8 mouse cellular contexts compared by ENCODE assay signal in the genomic region with DNA sequence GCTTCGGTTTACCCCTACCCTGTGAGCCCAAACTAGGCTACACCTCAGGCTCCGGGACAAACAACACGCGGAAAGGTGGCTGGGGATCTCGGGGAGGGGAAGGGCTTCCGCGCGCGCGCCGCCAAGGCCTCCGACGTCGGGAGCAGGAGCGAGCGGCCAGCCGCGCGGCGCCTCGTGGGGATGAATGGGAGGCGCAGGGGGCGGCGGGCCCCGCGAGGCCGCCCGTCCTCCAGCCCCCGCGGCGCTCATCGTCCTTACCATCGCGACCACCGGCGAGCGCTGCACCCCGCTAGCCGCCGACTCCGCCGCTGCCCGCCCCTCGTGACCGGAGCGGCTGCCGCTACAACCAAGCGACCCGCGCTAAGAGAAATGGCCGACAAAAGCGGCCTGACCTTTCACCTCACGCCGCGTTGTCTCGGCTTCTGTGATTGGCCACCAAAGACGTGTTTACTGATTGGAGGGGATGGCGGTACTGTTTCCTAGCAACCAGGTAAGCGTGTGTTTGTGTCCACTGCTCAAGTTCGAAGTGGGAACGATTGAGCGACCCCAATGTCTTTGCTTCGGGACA. TPM values are rescaled to one million over a fixed set of nuclear protein-coding genes. Genes with fewer than 3 reads are reported as not detected.
DNase-seq lines count a peak whose midpoint lies in the region; ATAC-seq lines count a peak whose summit lies in the region.

A gene (minus strand): TSS at position 426 of the 568 bp plus-strand sequence.

- H3K27ac ChIP-seq in forebrain, embryonic 14.5 days (ENCODE audit: low read depth, low read length) = peak within 1 kb of the TSS; percentile 72
- H3K27ac ChIP-seq in neural tube, embryonic 15.5 days (replicated peaks) = peak within 1 kb of the TSS; percentile 87

- WGBS in forebrain, embryonic 14.5 days = under 1% methylated on average over 62 of the region's 63 CpGs
- under 1% methylated on average over 50 of the region's 63 CpGs for WGBS in neural tube, embryonic 15.5 days

- peak; percentile 91 for ATAC-seq in forebrain, embryonic 14.5 days
- ATAC-seq in neural tube, embryonic 15.5 days (ENCODE audit: low FRiP score) = peak; percentile 90

- H3K9ac ChIP-seq in forebrain, embryonic 14.5 days (ENCODE audit: low read length) = peak within 1 kb of the TSS; percentile 90
- peak within 1 kb of the TSS; percentile 71 for H3K9ac ChIP-seq in neural tube, embryonic 15.5 days (replicated peaks)

- DNase-seq in ES-CJ7 (ENCODE audit: low read depth, low spot score) = peak; percentile 97
- DNase-seq in cerebellum, adult 11 months = peak; percentile 91
- DNase-seq in forebrain, embryonic 14.5 days (ENCODE audit: low spot score) = peak; percentile 96
- DNase-seq in heart, postnatal 14 days = peak; percentile 90 to 94
- peak; percentile 95 for DNase-seq in layer of hippocampus, adult 11-12 months (ENCODE audit: low spot score)
- peak; percentile 91 to 93 for DNase-seq in lung, adult 18-20 months
- peak; percentile 91 for DNase-seq in testis, postnatal 14 days (ENCODE audit: low spot score)

- peak within 1 kb of the TSS; percentile 81 for H3K4me3 ChIP-seq in forebrain, embryonic 14.5 days (ENCODE audit: low read depth, low read length)
- H3K4me3 ChIP-seq in neural tube, embryonic 15.5 days (replicated peaks) = peak within 1 kb of the TSS; percentile 69

- peaks cover 12% of the 10 kb centered on the region; the same call in 1 of the 2 replicates for H3K4me1 ChIP-seq in forebrain, embryonic 14.5 days (ENCODE audit: control insufficient read depth, insufficient read depth, low read length)
- peaks cover 19% of the 10 kb centered on the region for H3K4me1 ChIP-seq in neural tube, embryonic 15.5 days

- peak within 1 kb of the TSS; percentile 93 for H3K4me2 ChIP-seq in forebrain, embryonic 14.5 days (ENCODE audit: low read length)
- H3K4me2 ChIP-seq in neural tube, embryonic 15.5 days = peak within 1 kb of the TSS; percentile 66

- H3K9me3 ChIP-seq in forebrain, embryonic 14.5 days (replicated peaks; ENCODE audit: control insufficient read depth, low read length) = no peaks in the 10 kb centered on the region
- H3K9me3 ChIP-seq in neural tube, embryonic 15.5 days (replicated peaks) = no peaks in the 10 kb centered on the region

- H3K36me3 ChIP-seq in forebrain, embryonic 14.5 days (ENCODE audit: control insufficient read depth, insufficient read depth, low read length) = peaks cover 26% of the 10 kb centered on the region
- H3K36me3 ChIP-seq in neural tube, embryonic 15.5 days = peaks cover 13% of the 10 kb centered on the region

- no peaks in the 10 kb centered on the region for H3K27me3 ChIP-seq in forebrain, embryonic 14.5 days (replicated peaks; ENCODE audit: control insufficient read depth, insufficient read depth, low read length)
- H3K27me3 ChIP-seq in neural tube, embryonic 15.5 days (replicated peaks) = 0 out of 2 replicates have a peak, but pooled peaks cover 5% of the 10 kb centered on the region

- intact Hi-C loops in heart, postnatal 14 days (cut with DNase I) = no loop called here

RNA-seq across cellular contexts. Expression of the gene that starts here (rescaled TPM):
- 103 and 123 TPM in 2 replicates for polyA plus RNA-seq in forebrain, embryonic 14.5 days (2014; fragmentation: Nextera tagmentation; extraction: Ambion mirVana)
- total RNA-seq in heart, postnatal 14 days (2021) = 10 to 100 TPM in 1 of 2 experiments, 1 to 10 TPM in 1; 9.5 to 10.1 TPM
- polyA plus RNA-seq in neural tube, embryonic 15.5 days (2015; fragmentation: Nextera tagmentation; extraction: Ambion mirVana) = 58.2 and 71.7 TPM in 2 replicates

Comparison
In these comparisons a context has a peak if more than half of its experiments do, and no peak if none do; other contexts are left out.
1. Peak in every context shown above with its lines: DNase-seq, ATAC-seq, H3K4me3 ChIP-seq and H3K27ac ChIP-seq.